ENCODE assay signal across 9 mouse cellular contexts in genomic region chr10:97159831-97160575, GRCm38 (mm10).
A peak's percentile ranks its signal among the peaks of the same experiment; 100 is the strongest.
DNase-seq lines count a peak whose midpoint lies in the region; ATAC-seq and TF ChIP-seq lines count a peak whose summit lies in the region.
"Had no signal": no experiment of that assay in that cellular context is flagged by ENCODE, and none has a peak within 500 bp of the region (broad histone marks: within the 10 kb centered on the region; RNA-seq: fewer than 3 reads in every experiment).

No protein-coding gene starts in this region.

- ATAC-seq in heart, embryonic 16.5 days (replicated peaks; ENCODE audit: extremely low read depth, insufficient read depth, low FRiP score): no peak
- no peak for ATAC-seq in limb, embryonic 14.5 days (ENCODE audit: low FRiP score, low read depth)
- ATAC-seq in neural tube, embryonic 15.5 days (ENCODE audit: low FRiP score): peak; percentile 56; the same call in 1 of the 2 replicates

- in situ Hi-C loops in ES-E14 (cut with MboI; ENCODE audit: low sequenced_read_pairs in 2 of 2, unreplicated experiment in 2 of 2): no loop called here

- peak; percentile 51 for DNase-seq in layer of hippocampus, adult 11-12 months (ENCODE audit: low spot score)
- DNase-seq in layer of hippocampus, postnatal 25 days (ENCODE audit: extremely low spot score in 1 of 2, low spot score in 1 of 2): no peak
- peak; percentile 28 for DNase-seq in ES-E14 (ENCODE audit: low read depth, low spot score)
- peak; percentile 73 to 93 for DNase-seq in cerebellum, postnatal 10 days
- peak; percentile 69 for DNase-seq in limb, embryonic 14.5 days (ENCODE audit: low spot score)
- no peak for DNase-seq in right cerebral cortex, postnatal 36 days (ENCODE audit: low spot score in 2 of 2)

- TF ChIP-seq POLR2A in limb, embryonic 14.5 days (IDR thresholded peaks at IDR 0.05; ENCODE audit: borderline replicate concordance, extremely low read depth, insufficient read depth, insufficient read length): no peak

- WGBS in heart, embryonic 16.5 days: 52% methylated on average over 10 of the region's 10 CpGs
- WGBS in limb, embryonic 14.5 days: 46% methylated on average over 10 of the region's 10 CpGs
- WGBS in neural tube, embryonic 15.5 days: 48% methylated on average over 10 of the region's 10 CpGs

- no peaks in the 10 kb centered on the region for H3K27me3 ChIP-seq in heart, embryonic 16.5 days (ENCODE audit: control insufficient read depth, insufficient read depth, low read length)
- H3K27me3 ChIP-seq in limb, embryonic 14.5 days (ENCODE audit: control insufficient read depth, insufficient read depth, low read length): no peaks in the 10 kb centered on the region
- no peaks in the 10 kb centered on the region for H3K27me3 ChIP-seq in neural tube, embryonic 15.5 days (replicated peaks)
- H3K27me3 ChIP-seq: megakaryocyte, embryonic 14.5 days had no signal

- H3K9me3 ChIP-seq in ES-E14 (ENCODE audit: control insufficient read depth, insufficient read depth, low read depth, low read length): no peaks in the 10 kb centered on the region
- H3K9me3 ChIP-seq in heart, embryonic 16.5 days (replicated peaks; ENCODE audit: control insufficient read depth, low read length): no peaks in the 10 kb centered on the region
- H3K9me3 ChIP-seq in limb, embryonic 14.5 days (ENCODE audit: control insufficient read depth, low read length): no peaks in the 10 kb centered on the region
- no peaks in the 10 kb centered on the region for H3K9me3 ChIP-seq in neural tube, embryonic 15.5 days (replicated peaks)
- H3K9me3 ChIP-seq: megakaryocyte, embryonic 14.5 days had no signal

- H3K9ac ChIP-seq in ES-E14 (ENCODE audit: insufficient read depth, low read depth, low read length, poor library complexity, severe bottlenecking): no peak overlapping the region
- H3K9ac ChIP-seq in heart, embryonic 16.5 days (ENCODE audit: low read length): no peak overlapping the region
- no peak overlapping the region for H3K9ac ChIP-seq in limb, embryonic 14.5 days (ENCODE audit: low read depth, low read length, severe bottlenecking)
- no peak overlapping the region for H3K9ac ChIP-seq in neural tube, embryonic 15.5 days (replicated peaks)

- H3K4me1 ChIP-seq in ES-E14 (ENCODE audit: control insufficient read depth in 2 of 2, insufficient read depth in 2 of 2, low read length in 2 of 2, poor library complexity in 1 of 2): no peaks in the 10 kb centered on the region
- 0 out of 2 replicates have a peak, but pooled peaks cover 2% of the 10 kb centered on the region for H3K4me1 ChIP-seq in heart, embryonic 16.5 days (ENCODE audit: control insufficient read depth, insufficient read depth, low read length)
- no peaks in the 10 kb centered on the region for H3K4me1 ChIP-seq in limb, embryonic 14.5 days (ENCODE audit: control insufficient read depth, insufficient read depth, low read length)
- H3K4me1 ChIP-seq in neural tube, embryonic 15.5 days: peaks cover 19% of the 10 kb centered on the region

- no peak overlapping the region for H3K27ac ChIP-seq in ES-E14 (ENCODE audit: insufficient read depth, low read depth, low read length, poor library complexity, severe bottlenecking)
- 0 out of 2 replicates have a peak overlapping the region, but pooled peaks have one; percentile 18 for H3K27ac ChIP-seq in heart, embryonic 16.5 days (ENCODE audit: low read length)
- H3K27ac ChIP-seq in limb, embryonic 14.5 days (replicated peaks; ENCODE audit: low read depth, low read length): no peak overlapping the region
- no peak overlapping the region for H3K27ac ChIP-seq in neural tube, embryonic 15.5 days (replicated peaks)

- no peak overlapping the region for H3K4me3 ChIP-seq in ES-E14 (ENCODE audit: insufficient read depth in 1 of 2, low read depth in 1 of 2, low read length in 2 of 2, poor library complexity in 1 of 2, severe bottlenecking in 1 of 2)
- no peak overlapping the region for H3K4me3 ChIP-seq in heart, embryonic 16.5 days (ENCODE audit: low read length)
- no peak overlapping the region for H3K4me3 ChIP-seq in limb, embryonic 14.5 days (replicated peaks; ENCODE audit: low read length)
- no peak overlapping the region for H3K4me3 ChIP-seq in neural tube, embryonic 15.5 days (replicated peaks)
- H3K4me3 ChIP-seq: megakaryocyte, embryonic 14.5 days had no signal

- no peaks in the 10 kb centered on the region for H3K36me3 ChIP-seq in ES-E14 (ENCODE audit: control insufficient read depth, insufficient read depth, low read length, poor library complexity, severe bottlenecking)
- no peaks in the 10 kb centered on the region for H3K36me3 ChIP-seq in heart, embryonic 16.5 days (ENCODE audit: control insufficient read depth, insufficient read depth)
- no peaks in the 10 kb centered on the region for H3K36me3 ChIP-seq in limb, embryonic 14.5 days (ENCODE audit: control insufficient read depth, insufficient read depth, low read length)
- H3K36me3 ChIP-seq in neural tube, embryonic 15.5 days: no peaks in the 10 kb centered on the region

- no peak overlapping the region for H3K4me2 ChIP-seq in heart, embryonic 16.5 days (ENCODE audit: low read depth, low read length)
- H3K4me2 ChIP-seq in limb, embryonic 14.5 days (replicated peaks; ENCODE audit: low read depth, low read length, severe bottlenecking): no peak overlapping the region
- no peak overlapping the region for H3K4me2 ChIP-seq in neural tube, embryonic 15.5 days

TF ChIP-seq in ES-E14, 5 proteins besides CTCF, POLR2A, EP300 and RAD21:
- TF ChIP-seq HCFC1 (IDR thresholded peaks at IDR 0.05; ENCODE audit: borderline replicate concordance, insufficient read depth, low read length): no peak
- TF ChIP-seq ZNF384 (IDR thresholded peaks at IDR 0.05; ENCODE audit: low read depth, low read length): no peak
- no peak for TF ChIP-seq CHD2 (IDR thresholded peaks at IDR 0.05; ENCODE audit: low read depth, low read length)
- TF ChIP-seq MAFK (IDR thresholded peaks at IDR 0.05; ENCODE audit: insufficient read depth, low read depth, low read length): no peak
- no peak for TF ChIP-seq ZC3H11A (IDR thresholded peaks at IDR 0.05; ENCODE audit: borderline replicate concordance, low read depth, low read length)
TF ChIP-seq in ES-E14: peak in this region for 0.

Comparison
In these comparisons a context has a peak if more than half of its experiments do, and no peak if none do; other contexts are left out.
1. DNase-seq: peak in layer of hippocampus, adult 11-12 months (single experiment), ES-E14 (single experiment), cerebellum, postnatal 10 days (2 of 2) and limb, embryonic 14.5 days (single experiment); none in layer of hippocampus, postnatal 25 days (0 of 2) and right cerebral cortex, postnatal 36 days (0 of 2).